ENCODE assay signal across 36 mouse cellular contexts in genomic region chr2:26626081-26626480, GRCm38 (mm10). TPM values are rescaled to one million over a fixed set of nuclear protein-coding genes. Genes with fewer than 3 reads are reported as not detected.
DNase-seq lines count a peak whose midpoint lies in the region; ATAC-seq and TF ChIP-seq lines count a peak whose summit lies in the region.
"Had no signal": no experiment of that assay in that cellular context is flagged by ENCODE, and none has a peak within 500 bp of the region (broad histone marks: within the 10 kb centered on the region; RNA-seq: fewer than 3 reads in every experiment).

No protein-coding gene starts in this region.

- H3K4me3 ChIP-seq in intestine, postnatal 0 days (ENCODE audit: low read depth, low read length): no peak overlapping the region
- no peak overlapping the region for H3K4me3 ChIP-seq in intestine, embryonic 16.5 days (ENCODE audit: low read length)
- H3K4me3 ChIP-seq in lung, adult 2 months (replicated peaks; ENCODE audit: extremely low read depth, low read depth, low read length): no peak overlapping the region
- no peak overlapping the region for H3K4me3 ChIP-seq in lung, postnatal 0 days (ENCODE audit: low read depth, low read length)
- H3K4me3 ChIP-seq: embryonic facial prominence, embryonic 13.5 days; erythroblast, embryonic 14.5 days; forebrain, embryonic 13.5 days; heart, adult 2 months; heart, embryonic 13.5 days; limb, embryonic 12.5 days; midbrain, embryonic 13.5 days; neural tube, embryonic 12.5 days had no signal

- H3K27ac ChIP-seq in intestine, postnatal 0 days (ENCODE audit: low read depth, low read length): no peak overlapping the region
- H3K27ac ChIP-seq in intestine, embryonic 16.5 days (ENCODE audit: low read length): no peak overlapping the region
- H3K27ac ChIP-seq in lung, postnatal 0 days (ENCODE audit: low read length): no peak overlapping the region
- H3K27ac ChIP-seq: embryonic facial prominence, embryonic 13.5 days; forebrain, embryonic 13.5 days; heart, adult 2 months; heart, embryonic 13.5 days; limb, embryonic 12.5 days; liver, embryonic 14.5 days; midbrain, embryonic 13.5 days; neural tube, embryonic 12.5 days had no signal

- 0 out of 2 replicates have a peak, but pooled peaks cover 3% of the 10 kb centered on the region for H3K4me1 ChIP-seq in intestine, postnatal 0 days (replicated peaks; ENCODE audit: control insufficient read depth, insufficient read depth, low read length)
- peaks cover 36% of the 10 kb centered on the region for H3K4me1 ChIP-seq in intestine, embryonic 16.5 days (ENCODE audit: control insufficient read depth, insufficient read depth, low read length)
- H3K4me1 ChIP-seq in lung, adult 2 months (ENCODE audit: control insufficient read depth, insufficient read depth, low read length): peaks cover 4% of the 10 kb centered on the region; the same call in 1 of the 2 replicates
- H3K4me1 ChIP-seq in lung, postnatal 0 days (ENCODE audit: insufficient read depth, low read depth, low read length): no peaks in the 10 kb centered on the region

- ATAC-seq in intestine, postnatal 0 days: no peak
- ATAC-seq in intestine, embryonic 16.5 days: no peak
- ATAC-seq in lung, postnatal 0 days: peak; percentile 65
- ATAC-seq in megakaryocyte, adult 5-6 weeks (ENCODE audit: poor library complexity, severe bottlenecking): no peak
- ATAC-seq: CD4-positive, CD25-positive, alpha-beta regulatory T cell, adult 4 months; forebrain, embryonic 13.5 days; midbrain, embryonic 13.5 days had no signal

- 73% methylated on average over 3 of the region's 3 CpGs for WGBS in intestine, postnatal 0 days
- WGBS in intestine, embryonic 16.5 days: 71% methylated on average over 3 of the region's 3 CpGs
- WGBS in lung, adult 2 months: 49% methylated on average over 3 of the region's 3 CpGs
- 44% methylated on average over 3 of the region's 3 CpGs for WGBS in lung, postnatal 0 days

- no peaks in the 10 kb centered on the region for H3K27me3 ChIP-seq in intestine, postnatal 0 days (replicated peaks; ENCODE audit: control insufficient read depth, insufficient read depth, low read length)
- H3K27me3 ChIP-seq in intestine, embryonic 16.5 days (replicated peaks; ENCODE audit: control insufficient read depth, insufficient read depth, low read length): no peaks in the 10 kb centered on the region
- H3K27me3 ChIP-seq in lung, postnatal 0 days (replicated peaks; ENCODE audit: insufficient read depth, low read length): no peaks in the 10 kb centered on the region
- H3K27me3 ChIP-seq: embryonic facial prominence, embryonic 13.5 days; forebrain, embryonic 13.5 days; limb, embryonic 12.5 days; midbrain, embryonic 13.5 days; neural tube, embryonic 12.5 days had no signal

- DNase-seq in lung, adult 2 months: no peak
- DNase-seq in lung, postnatal 4 days: no peak
- DNase-seq in lung, postnatal 0 days (ENCODE audit: low spot score): peak; percentile 74
- DNase-seq in right cerebral cortex, adult 18-20 months: no peak
- DNase-seq: adrenal gland, adult 2 months; cerebellum, adult 18-20 months; cerebellum, postnatal 25 days; embryo, embryonic 11 days; gastrocnemius, postnatal 36 days; heart, adult 2 months; heart, postnatal 14 days; kidney, adult 8-10 months; kidney, postnatal 14 days; layer of hippocampus, postnatal 36 days; right cerebral cortex, postnatal 25 days; thymus, adult 18-20 months; thymus, postnatal 36 days had no signal

- H3K9ac ChIP-seq in intestine, postnatal 0 days (ENCODE audit: low read depth, low read length): no peak overlapping the region
- H3K9ac ChIP-seq in intestine, embryonic 16.5 days (ENCODE audit: low read depth, low read length): no peak overlapping the region
- no peak overlapping the region for H3K9ac ChIP-seq in lung, postnatal 0 days (replicated peaks; ENCODE audit: low read depth)
- H3K9ac ChIP-seq: embryonic facial prominence, embryonic 13.5 days; forebrain, embryonic 13.5 days; heart, embryonic 13.5 days; limb, embryonic 12.5 days; liver, embryonic 14.5 days; midbrain, embryonic 13.5 days; neural tube, embryonic 12.5 days had no signal

- no peak overlapping the region for H3K4me2 ChIP-seq in intestine, postnatal 0 days (replicated peaks; ENCODE audit: low read depth)
- H3K4me2 ChIP-seq in intestine, embryonic 16.5 days (ENCODE audit: low read depth, low read length): no peak overlapping the region
- no peak overlapping the region for H3K4me2 ChIP-seq in lung, postnatal 0 days (replicated peaks; ENCODE audit: low read depth, low read length)
- H3K4me2 ChIP-seq: embryonic facial prominence, embryonic 13.5 days; forebrain, embryonic 13.5 days; heart, embryonic 13.5 days; limb, embryonic 12.5 days; midbrain, embryonic 13.5 days; neural tube, embryonic 12.5 days had no signal

- no peak for TF ChIP-seq POLR2A in lung, adult 2 months (IDR thresholded peaks at IDR 0.05; ENCODE audit: borderline replicate concordance, extremely low read depth, low read depth, low read length)

- no peak for TF ChIP-seq EP300 in lung, postnatal 0 days (IDR thresholded peaks at IDR 0.05)

- no peaks in the 10 kb centered on the region for H3K36me3 ChIP-seq in intestine, postnatal 0 days (ENCODE audit: control insufficient read depth, insufficient read depth)
- H3K36me3 ChIP-seq in intestine, embryonic 16.5 days (ENCODE audit: control insufficient read depth, insufficient read depth, low read length): no peaks in the 10 kb centered on the region
- H3K36me3 ChIP-seq in lung, postnatal 0 days (ENCODE audit: insufficient read depth, low read length): no peaks in the 10 kb centered on the region
- H3K36me3 ChIP-seq: heart, embryonic 13.5 days; limb, embryonic 12.5 days; midbrain, embryonic 13.5 days; neural tube, embryonic 12.5 days had no signal

- peak; percentile 47 for TF ChIP-seq CTCF in intestine, postnatal 0 days (IDR thresholded peaks at IDR 0.05; ENCODE audit: low read depth)
- TF ChIP-seq CTCF in lung, adult 2 months (IDR thresholded peaks at IDR 0.05; ENCODE audit: insufficient read depth, low read length): peak; percentile 40
- peak; percentile 52 for TF ChIP-seq CTCF in lung, postnatal 0 days (IDR thresholded peaks at IDR 0.05)

- no peaks in the 10 kb centered on the region for H3K9me3 ChIP-seq in intestine, postnatal 0 days (ENCODE audit: control insufficient read depth)
- H3K9me3 ChIP-seq in intestine, embryonic 16.5 days (ENCODE audit: control insufficient read depth, low read length): no peaks in the 10 kb centered on the region
- no peaks in the 10 kb centered on the region for H3K9me3 ChIP-seq in lung, postnatal 0 days (ENCODE audit: low read length)
- H3K9me3 ChIP-seq: embryonic facial prominence, embryonic 13.5 days; forebrain, embryonic 13.5 days; heart, embryonic 13.5 days; limb, embryonic 12.5 days; midbrain, embryonic 13.5 days; neural tube, embryonic 12.5 days had no signal

RNA-seq across cellular contexts. Expression of gene Fam69b, which starts 2.2 kb away (rescaled TPM):
- 6.8 and 6.9 TPM in 2 replicates for polyA plus RNA-seq in intestine, postnatal 0 days (2015; fragmentation: Nextera tagmentation; extraction: Ambion mirVana)
- polyA plus RNA-seq in intestine, embryonic 16.5 days (2015; fragmentation: Nextera tagmentation; extraction: Ambion mirVana): 24.8 and 27.0 TPM in 2 replicates
- 13.1 and 15.1 TPM in 2 replicates for polyA plus RNA-seq in lung, adult 2 months (2012; rRNA removed)
- 6.2 and 8.2 TPM in 2 replicates for polyA plus RNA-seq in lung, postnatal 0 days (2015; fragmentation: Nextera tagmentation; extraction: Ambion mirVana)
- total RNA-seq in megakaryocyte, adult 5-6 weeks (2015): 0.33 TPM in 1 of 2 replicates, not detected in the other
- 0.11 and 0.33 TPM in 2 replicates for total RNA-seq in megakaryocyte, adult 5-6 weeks (2017)
- polyA plus RNA-seq: erythroblast, embryonic 14.5 days had no signal

RNA-seq across cellular contexts. Expression of gene Agpat2, which starts 21.9 kb away (rescaled TPM):
- polyA plus RNA-seq in intestine, postnatal 0 days (2015; fragmentation: Nextera tagmentation; extraction: Ambion mirVana): 124 and 128 TPM in 2 replicates
- polyA plus RNA-seq in intestine, embryonic 16.5 days (2015; fragmentation: Nextera tagmentation; extraction: Ambion mirVana): 113 and 116 TPM in 2 replicates
- 106 and 134 TPM in 2 replicates for polyA plus RNA-seq in lung, adult 2 months (2012; rRNA removed)
- polyA plus RNA-seq in lung, postnatal 0 days (2015; fragmentation: Nextera tagmentation; extraction: Ambion mirVana): 59.5 and 72.8 TPM in 2 replicates
- total RNA-seq in megakaryocyte, adult 5-6 weeks (2015): 37.0 and 41.9 TPM in 2 replicates
- 38.1 and 43.6 TPM in 2 replicates for total RNA-seq in megakaryocyte, adult 5-6 weeks (2017)

RNA-seq across cellular contexts. Expression of gene Gm20532, which starts 39.6 kb away (rescaled TPM):
- polyA plus RNA-seq in intestine, postnatal 0 days (2015; fragmentation: Nextera tagmentation; extraction: Ambion mirVana): not detected in 2 replicates
- not detected in 2 replicates for polyA plus RNA-seq in intestine, embryonic 16.5 days (2015; fragmentation: Nextera tagmentation; extraction: Ambion mirVana)
- polyA plus RNA-seq in lung, adult 2 months (2012; rRNA removed): not detected in 2 replicates
- not detected in 2 replicates for polyA plus RNA-seq in lung, postnatal 0 days (2015; fragmentation: Nextera tagmentation; extraction: Ambion mirVana)
- total RNA-seq in megakaryocyte, adult 5-6 weeks (2015): 0.36 TPM in 1 of 2 replicates, not detected in the other
- not detected in 2 replicates for total RNA-seq in megakaryocyte, adult 5-6 weeks (2017)
- total RNA-seq: adrenal gland, adult 2 months; adrenal gland, postnatal 4 days; ES-E14; gastrocnemius, adult 18-20 months; gastrocnemius, postnatal 36 days; heart, adult 2 months; heart, postnatal 14 days; layer of hippocampus, adult 18-20 months; layer of hippocampus, postnatal 36 days; left cerebral cortex, postnatal 10 days had no signal
- polyA plus RNA-seq: adrenal gland, adult 2 months; CD4-positive, CD25-positive, alpha-beta regulatory T cell, adult 4 months; embryonic facial prominence, embryonic 13.5 days; erythroblast, embryonic 14.5 days; forebrain, embryonic 13.5 days; heart, adult 2 months; heart, embryonic 13.5 days; hindbrain, embryonic 11.5 days; liver, embryonic 14.5 days; midbrain, embryonic 13.5 days; neural tube, embryonic 12.5 days; stomach, embryonic 14.5 days had no signal

RNA-seq across cellular contexts. Expression of gene Lcn4, which starts 45.0 kb away (rescaled TPM):
- polyA plus RNA-seq in intestine, postnatal 0 days (2015; fragmentation: Nextera tagmentation; extraction: Ambion mirVana): not detected in 2 replicates
- polyA plus RNA-seq in intestine, embryonic 16.5 days (2015; fragmentation: Nextera tagmentation; extraction: Ambion mirVana): not detected in 2 replicates
- 0.16 TPM in 1 of 2 replicates, not detected in the other for polyA plus RNA-seq in lung, adult 2 months (2012; rRNA removed)
- polyA plus RNA-seq in lung, postnatal 0 days (2015; fragmentation: Nextera tagmentation; extraction: Ambion mirVana): not detected in 2 replicates
- total RNA-seq in megakaryocyte, adult 5-6 weeks (2015): 0.96 TPM in 1 of 2 replicates, not detected in the other
- not detected in 2 replicates for total RNA-seq in megakaryocyte, adult 5-6 weeks (2017)
- total RNA-seq: adrenal gland, adult 2 months; adrenal gland, postnatal 4 days; ES-E14; gastrocnemius, adult 18-20 months; gastrocnemius, postnatal 36 days; heart, adult 2 months; heart, postnatal 14 days; layer of hippocampus, adult 18-20 months; layer of hippocampus, postnatal 36 days; left cerebral cortex, postnatal 10 days had no signal
- polyA plus RNA-seq: adrenal gland, adult 2 months; embryonic facial prominence, embryonic 13.5 days; erythroblast, embryonic 14.5 days; forebrain, embryonic 13.5 days; heart, adult 2 months; heart, embryonic 13.5 days; hindbrain, embryonic 11.5 days; limb, embryonic 12.5 days; liver, embryonic 14.5 days; midbrain, embryonic 13.5 days; neural tube, embryonic 12.5 days; stomach, embryonic 14.5 days had no signal

RNA-seq across cellular contexts. Expression of gene Egfl7, which starts 46.3 kb away (rescaled TPM):
- polyA plus RNA-seq in intestine, postnatal 0 days (2015; fragmentation: Nextera tagmentation; extraction: Ambion mirVana): 54.4 and 65.2 TPM in 2 replicates
- 110 and 118 TPM in 2 replicates for polyA plus RNA-seq in intestine, embryonic 16.5 days (2015; fragmentation: Nextera tagmentation; extraction: Ambion mirVana)
- 1,942 and 2,032 TPM in 2 replicates for polyA plus RNA-seq in lung, adult 2 months (2012; rRNA removed)
- polyA plus RNA-seq in lung, postnatal 0 days (2015; fragmentation: Nextera tagmentation; extraction: Ambion mirVana): 412 and 467 TPM in 2 replicates
- total RNA-seq in megakaryocyte, adult 5-6 weeks (2015): 1.6 and 3.1 TPM in 2 replicates
- 3.7 and 3.9 TPM in 2 replicates for total RNA-seq in megakaryocyte, adult 5-6 weeks (2017)
- polyA plus RNA-seq: CD4-positive, CD25-positive, alpha-beta regulatory T cell, adult 4 months had no signal
